Mouse (Mus musculus) liver (tissue): ENCODE measurements around the gene Ybx3.

Experiments used
- DNase-seq: peaks from one replicate; pipeline ENCODE4 v3.0.0-alpha.2; 2020; ENCODE audit warnings: mixed read lengths

The Ybx3 gene

GRCm38 (mm10) chr6:131321854-131322639 lies 66.2 kb downstream of the Ybx3 start:
- DNase-seq: no peak

GRCm38 (mm10) chr6:131316155-131317101 lies 71.8 kb downstream of the Ybx3 start:
- DNase-seq: peak; percentile 5
